Mouse (Mus musculus) cerebellum, adult 2 months (tissue): ENCODE measurements around the gene Hmgcr. TPM values are rescaled to one million over a fixed set of nuclear protein-coding genes. Genes with fewer than 3 reads are reported as not detected.

Experiments
- DNase-seq, 2 experiments: peaks; one replicate each; pipeline ENCODE4 v3.0.0; 2021
- H3K27ac ChIP-seq: fragments of 200-500 bp; 2 replicates; pipeline ENCODE4 v1.5.1; 2012; ENCODE audit warnings: low read length, control low read depth, inconsistent platforms; ENCODE audit not compliant: insufficient read depth
- H3K27me3 ChIP-seq: fragments of 200-500 bp; 2 replicates; pipeline ENCODE4 v1.6.1; 2012; ENCODE audit warnings: inconsistent platforms, mild to moderate bottlenecking, low read length, moderate library complexity; ENCODE audit not compliant: control insufficient read depth, insufficient read depth
- H3K4me1 ChIP-seq: fragments of 200-500 bp; 2 replicates; pipeline ENCODE4 v1.6.1; 2011; ENCODE audit warnings: low read length; ENCODE audit not compliant: control insufficient read depth, insufficient read depth
- H3K4me3 ChIP-seq: fragments of 200-500 bp; replicated peaks from 2 replicates; pipeline ENCODE3; 2011; ENCODE audit warnings: mild to moderate bottlenecking, low read depth, low read length, control low read depth; ENCODE audit not compliant: insufficient read depth
- CTCF ChIP-seq: fragments of 200-500 bp; IDR thresholded peaks from 2 replicates; pipeline ENCODE4 v1.5.1; 2011; ENCODE audit warnings: low read depth, mild to moderate bottlenecking, control low read depth, low read length, moderate library complexity, borderline replicate concordance; ENCODE audit not compliant: insufficient read depth
- POLR2A ChIP-seq: fragments of 200-500 bp; IDR thresholded peaks from 2 replicates; pipeline ENCODE4 v1.6.1; 2011; ENCODE audit warnings: low read length, control low read depth, borderline replicate concordance; ENCODE audit not compliant: insufficient read depth
- WGBS: fragments of 180-500 bp; shearing (Covaris S2); methylation state at CpG from one replicate; pipeline ENCODE4 v1.1.7; 2018; 5-methylcytosine and 5-hydroxymethylcytosine counted together
- polyA plus RNA-seq: library from polyadenylated mRNA; depleted of rRNA; stranded (reverse); fragments of >200 nt; gene quantifications from 2 replicates; pipeline ENCODE4 v1.2.3, GENCODE M21; 2012

The Hmgcr gene
- polyA plus RNA-seq, 1 experiment: 42.0 TPM

GRCm38 (mm10) chr13:96689901-96690300 lies 19.2 kb upstream of the Hmgcr start:
- WGBS: 92% methylated on average over 5 of the region's 5 CpGs
- TF ChIP-seq CTCF: no peak
- TF ChIP-seq POLR2A: no peak
- no peak for DNase-seq
- Histone ChIP-seq H3K27me3 (no peaks in the 10 kb centered on the region), H3K4me3 (no peak overlapping the region), H3K27ac (no peak overlapping the region), H3K4me1 (no peaks in the 10 kb centered on the region)

GRCm38 (mm10) chr13:96687261-96687660 lies 16.5 kb upstream of the Hmgcr start:
- Histone ChIP-seq H3K4me1 (no peaks in the 10 kb centered on the region), H3K27me3 (no peaks in the 10 kb centered on the region), H3K4me3 (no peak overlapping the region), H3K27ac (no peak overlapping the region)
- TF ChIP-seq CTCF (no peak), POLR2A (no peak)
- no peak for DNase-seq
- WGBS: 94% methylated on average over 9 of the region's 9 CpGs

- TF ChIP-seq CTCF (no peak), POLR2A (no peak)
- no peak overlapping the region for H3K4me3 ChIP-seq
- no peak overlapping the region for H3K27ac ChIP-seq
- no peaks in the 10 kb centered on the region for H3K27me3 ChIP-seq
- H3K4me1 ChIP-seq: no peaks in the 10 kb centered on the region
- DNase-seq: no peak
- WGBS: 87% methylated on average over 5 of the region's 5 CpGs
These were observed 14.0 kb upstream of the Hmgcr start for GRCm38 (mm10) chr13:96684779-96685178.

GRCm38 (mm10) chr13:96681088-96681620 lies 10.4 kb upstream of the Hmgcr start:
- Histone ChIP-seq H3K27ac (no peak overlapping the region), H3K4me3 (no peak overlapping the region), H3K4me1 (no peaks in the 10 kb centered on the region), H3K27me3 (no peaks in the 10 kb centered on the region)
- no peak for TF ChIP-seq POLR2A
- TF ChIP-seq CTCF: no peak
- no peak for DNase-seq

GRCm38 (mm10) chr13:96680163-96681087 lies 9.7 kb upstream of the Hmgcr start:
- no peak overlapping the region for H3K27ac ChIP-seq
- H3K4me3 ChIP-seq: no peak overlapping the region
- WGBS: 58% methylated on average over 9 of the region's 9 CpGs
- H3K27me3 ChIP-seq: no peaks in the 10 kb centered on the region
- no peaks in the 10 kb centered on the region for H3K4me1 ChIP-seq
- no peak for DNase-seq
- TF ChIP-seq POLR2A (no peak), CTCF (no peak)

- Histone ChIP-seq H3K4me3 (no peak overlapping the region), H3K27ac (no peak overlapping the region), H3K27me3 (no peaks in the 10 kb centered on the region), H3K4me1 (no peaks in the 10 kb centered on the region)
- 80% methylated on average over 6 of the region's 6 CpGs for WGBS
- TF ChIP-seq POLR2A: no peak
- no peak for TF ChIP-seq CTCF
- DNase-seq: no peak
These were observed 7.9 kb upstream of the Hmgcr start for GRCm38 (mm10) chr13:96678616-96679015.

GRCm38 (mm10) chr13:96677071-96677470 lies 6.3 kb upstream of the Hmgcr start:
- Histone ChIP-seq H3K4me1 (no peaks in the 10 kb centered on the region), H3K4me3 (no peak overlapping the region), H3K27me3 (no peaks in the 10 kb centered on the region), H3K27ac (no peak overlapping the region)
- no peak for DNase-seq
- 84% methylated on average over 1 of the region's 1 CpGs for WGBS
- TF ChIP-seq POLR2A (no peak), CTCF (no peak)

GRCm38 (mm10) chr13:96675756-96676155 lies 5.0 kb upstream of the Hmgcr start:
- no peak for DNase-seq
- no peak for TF ChIP-seq CTCF
- no peak for TF ChIP-seq POLR2A
- whole genome bisulfite sequencing: 85% methylated on average over 6 of the region's 6 CpGs
- Histone ChIP-seq H3K4me1 (no peaks in the 10 kb centered on the region), H3K4me3 (no peak overlapping the region), H3K27ac (no peak overlapping the region), H3K27me3 (no peaks in the 10 kb centered on the region)
